Mouse (Mus musculus): ENCODE measurements around the gene Fgfbp1. TPM values are rescaled to one million over a fixed set of nuclear protein-coding genes. Genes with fewer than 3 reads are reported as not detected.

Gene Fgfbp1
- total and polyA plus RNA-seq, 2 experiments from 2014 or later = 0.87 to 7.3 TPM

DNA sequence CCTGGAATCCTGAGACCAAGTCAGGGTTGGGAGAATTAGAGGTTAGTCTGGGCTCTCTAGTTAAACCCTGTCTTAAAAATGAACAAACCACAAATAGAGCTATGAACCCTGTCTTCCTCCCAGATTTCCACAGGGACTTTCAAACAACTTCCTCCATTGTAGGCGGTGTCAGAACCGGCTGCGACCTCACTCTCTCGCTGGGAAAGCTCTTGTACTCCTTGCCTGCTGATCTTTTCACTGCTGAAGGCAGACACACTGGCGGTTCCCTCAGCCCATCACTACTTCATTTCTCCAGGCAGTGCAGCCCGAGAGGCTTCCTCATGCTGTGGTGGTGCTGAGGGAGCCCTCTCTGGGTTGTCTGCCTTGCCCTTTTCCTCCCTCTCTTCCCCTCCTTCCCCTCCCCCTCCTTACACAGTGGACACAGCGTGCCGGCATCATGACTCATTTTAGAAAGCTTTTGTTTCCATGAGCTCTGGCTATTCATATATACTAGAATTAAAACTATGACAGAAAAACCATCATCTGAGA lies 32.8 kb downstream of the Fgfbp1 start:
- Histone ChIP-seq H3K4me3 (ENCODE audit: low read depth, low read length) (peak overlapping the region; percentile 41), H3K9ac (replicated peaks; ENCODE audit: low read depth, low read length) (peak overlapping the region; percentile 43), H3K4me1 (ENCODE audit: control insufficient read depth, insufficient read depth) (peaks cover 16% of the 10 kb centered on the region), H3K27ac (ENCODE audit: low read depth) (peak overlapping the region; percentile 76), H3K36me3 (replicated peaks; ENCODE audit: control insufficient read depth, insufficient read depth, low read length) (no peaks in the 10 kb centered on the region), H3K9me3 (replicated peaks; ENCODE audit: control insufficient read depth, low read length) (no peaks in the 10 kb centered on the region), H3K4me2 (ENCODE audit: low read depth, low read length) (peak overlapping the region; percentile 63), H3K27me3 (ENCODE audit: control insufficient read depth, insufficient read depth, low read length) (no peaks in the 10 kb centered on the region)
- DNase-seq (ENCODE audit: low spot score) (peak; percentile 47), ATAC-seq (ENCODE audit: insufficient read depth, low read depth) (peak; percentile 71)
- TF ChIP-seq CTCF (IDR thresholded peaks at IDR 0.05; ENCODE audit: low read depth) = no peak
- TF ChIP-seq EP300 (IDR thresholded peaks at IDR 0.05; ENCODE audit: low read depth) = no peak
- WGBS = 3% methylated on average over 8 of the region's 8 CpGs

- DNase-seq (ENCODE audit: low spot score) = peak; percentile 21
- ATAC-seq (ENCODE audit: insufficient read depth, low read depth) = peak; percentile 39; the same call in 1 of the 2 replicates
- H3K9ac ChIP-seq (replicated peaks; ENCODE audit: low read depth, low read length) = peak overlapping the region; percentile 43; the same call in 1 of the 2 replicates
- H3K9me3 ChIP-seq (replicated peaks; ENCODE audit: control insufficient read depth, low read length) = no peaks in the 10 kb centered on the region
- peak overlapping the region; percentile 41 for H3K4me3 ChIP-seq (ENCODE audit: low read depth, low read length)
- H3K27ac ChIP-seq (ENCODE audit: low read depth) = no peak overlapping the region
- no peaks in the 10 kb centered on the region for H3K27me3 ChIP-seq (ENCODE audit: control insufficient read depth, insufficient read depth, low read length)
- H3K4me1 ChIP-seq (ENCODE audit: control insufficient read depth, insufficient read depth) = peaks cover 16% of the 10 kb centered on the region
- 2% methylated on average over 27 of the region's 27 CpGs for WGBS
- H3K4me2 ChIP-seq (ENCODE audit: low read depth, low read length) = peak overlapping the region; percentile 63
- TF ChIP-seq CTCF (IDR thresholded peaks at IDR 0.05; ENCODE audit: low read depth) = no peak
- TF ChIP-seq EP300 (IDR thresholded peaks at IDR 0.05; ENCODE audit: low read depth) = no peak
- no peaks in the 10 kb centered on the region for H3K36me3 ChIP-seq (replicated peaks; ENCODE audit: control insufficient read depth, insufficient read depth, low read length)
Measured at GRCm38 (mm10) chr5:43948111-43948743, 33.4 kb downstream of the Fgfbp1 start.

- H3K27me3 ChIP-seq (ENCODE audit: control insufficient read depth, insufficient read depth, low read length) = no peaks in the 10 kb centered on the region
- H3K9ac ChIP-seq (replicated peaks; ENCODE audit: low read depth, low read length) = no peak overlapping the region
- no peaks in the 10 kb centered on the region for H3K9me3 ChIP-seq (replicated peaks; ENCODE audit: control insufficient read depth, low read length)
- H3K27ac ChIP-seq (ENCODE audit: low read depth) = no peak overlapping the region
- 50% methylated on average over 9 of the region's 9 CpGs for WGBS
- no peak for ATAC-seq (ENCODE audit: insufficient read depth, low read depth)
- peaks cover 16% of the 10 kb centered on the region for H3K4me1 ChIP-seq (ENCODE audit: control insufficient read depth, insufficient read depth)
- TF ChIP-seq CTCF (IDR thresholded peaks at IDR 0.05; ENCODE audit: low read depth) = no peak
- TF ChIP-seq EP300 (IDR thresholded peaks at IDR 0.05; ENCODE audit: low read depth) = no peak
- peak overlapping the region; percentile 63 for H3K4me2 ChIP-seq (ENCODE audit: low read depth, low read length)
- no peak overlapping the region for H3K4me3 ChIP-seq (ENCODE audit: low read depth, low read length)
- H3K36me3 ChIP-seq (replicated peaks; ENCODE audit: control insufficient read depth, insufficient read depth, low read length) = no peaks in the 10 kb centered on the region
- DNase-seq (ENCODE audit: low spot score) = peak; percentile 5
Measured at GRCm38 (mm10) chr5:43947330-43947977, 34.1 kb downstream of the Fgfbp1 start.

- DNase-seq (ENCODE audit: low spot score) (no peak), ATAC-seq (ENCODE audit: insufficient read depth, low read depth) (no peak)
- H3K27me3 ChIP-seq (ENCODE audit: control insufficient read depth, insufficient read depth, low read length) = no peaks in the 10 kb centered on the region
- H3K4me2 ChIP-seq (ENCODE audit: low read depth, low read length) = no peak overlapping the region
- H3K9me3 ChIP-seq (replicated peaks; ENCODE audit: control insufficient read depth, low read length) = no peaks in the 10 kb centered on the region
- 35% methylated on average over 2 of the region's 2 CpGs for WGBS
- no peaks in the 10 kb centered on the region for H3K36me3 ChIP-seq (replicated peaks; ENCODE audit: control insufficient read depth, insufficient read depth, low read length)
- H3K9ac ChIP-seq (replicated peaks; ENCODE audit: low read depth, low read length) = no peak overlapping the region
- H3K4me1 ChIP-seq (ENCODE audit: control insufficient read depth, insufficient read depth) = no peaks in the 10 kb centered on the region
- TF ChIP-seq CTCF (IDR thresholded peaks at IDR 0.05; ENCODE audit: low read depth) = no peak
- no peak for TF ChIP-seq EP300 (IDR thresholded peaks at IDR 0.05; ENCODE audit: low read depth)
- H3K27ac ChIP-seq (ENCODE audit: low read depth) = no peak overlapping the region
- H3K4me3 ChIP-seq (ENCODE audit: low read depth, low read length) = no peak overlapping the region
Measured at GRCm38 (mm10) chr5:43933269-43933668, 48.3 kb downstream of the Fgfbp1 start.

Other genes starting within 250 kb of the Fgfbp1 start
- 0.15 and 0.70 TPM in 2 replicates for gene Bst1, start 162.9 kb downstream of the Fgfbp1 start, total RNA-seq (2014; rRNA removed; ENCODE audit: low replicate concordance)
- gene Bst1, start 162.9 kb downstream of the Fgfbp1 start, polyA plus RNA-seq (2015; fragmentation: Nextera tagmentation; extraction: Ambion mirVana) = 0.70 and 1.2 TPM in 2 replicates
- 48.9 and 56.0 TPM in 2 replicates for gene Fbxl5, start 160.1 kb downstream of the Fgfbp1 start, total RNA-seq (2014; rRNA removed; ENCODE audit: low replicate concordance)
- 40.3 and 41.9 TPM in 2 replicates for gene Fbxl5, start 160.1 kb downstream of the Fgfbp1 start, polyA plus RNA-seq (2015; fragmentation: Nextera tagmentation; extraction: Ambion mirVana)
- 17.2 and 19.6 TPM in 2 replicates for gene Cd38, start 113.2 kb downstream of the Fgfbp1 start, total RNA-seq (2014; rRNA removed; ENCODE audit: low replicate concordance)
- gene Cd38, start 113.2 kb downstream of the Fgfbp1 start, polyA plus RNA-seq (2015; fragmentation: Nextera tagmentation; extraction: Ambion mirVana) = 12.9 and 13.1 TPM in 2 replicates
- gene Gm7879, start 68.6 kb downstream of the Fgfbp1 start, total RNA-seq (2014; rRNA removed; ENCODE audit: low replicate concordance) = not detected in 2 replicates
- gene Gm7879, start 68.6 kb downstream of the Fgfbp1 start, polyA plus RNA-seq (2015; fragmentation: Nextera tagmentation; extraction: Ambion mirVana) = not detected in 2 replicates
- 2.8 and 4.4 TPM in 2 replicates for gene Prom1, start 120.3 kb upstream of the Fgfbp1 start, total RNA-seq (2014; rRNA removed; ENCODE audit: low replicate concordance)
- gene Prom1, start 120.3 kb upstream of the Fgfbp1 start, polyA plus RNA-seq (2015; fragmentation: Nextera tagmentation; extraction: Ambion mirVana) = 2.6 and 3.1 TPM in 2 replicates
- gene Tapt1, start 244.8 kb upstream of the Fgfbp1 start, total RNA-seq (2014; rRNA removed; ENCODE audit: low replicate concordance) = 36.4 and 57.4 TPM in 2 replicates
- 14.4 and 15.7 TPM in 2 replicates for gene Tapt1, start 244.8 kb upstream of the Fgfbp1 start, polyA plus RNA-seq (2015; fragmentation: Nextera tagmentation; extraction: Ambion mirVana)

Measured in heart, postnatal 0 days (tissue).